ENCODE assay signal across 18 mouse cellular contexts in the genomic region with DNA sequence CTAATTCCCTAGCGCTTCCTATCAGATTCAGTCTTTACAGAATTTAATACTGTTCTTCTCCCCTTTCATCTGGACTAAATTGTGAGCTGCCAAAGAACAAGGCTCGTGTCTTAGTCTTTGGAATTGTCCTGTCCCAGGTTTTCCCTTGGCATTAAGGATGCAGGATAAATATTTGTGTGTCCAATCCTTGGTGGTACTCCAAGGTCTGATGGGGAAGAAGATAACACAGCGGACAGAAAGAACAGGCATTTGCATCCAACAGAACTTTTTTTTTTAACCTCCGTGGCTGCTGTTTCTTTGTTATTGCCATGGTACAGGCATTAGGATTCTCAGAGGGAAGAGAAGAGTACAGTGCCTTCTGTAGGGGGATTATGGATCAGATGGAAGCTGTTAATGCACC.
"Had no signal": no experiment of that assay in that cellular context is flagged by ENCODE, and none has a peak within 500 bp of the region (broad histone marks: within the 10 kb centered on the region; RNA-seq: fewer than 3 reads in every experiment).

No protein-coding gene starts in this region.

- H3K9ac ChIP-seq: liver, embryonic 13.5 days; liver, embryonic 15.5 days; liver, postnatal 0 days; lung, embryonic 14.5 days; midbrain, embryonic 12.5 days; neural tube, embryonic 13.5 days; neural tube, embryonic 15.5 days had no signal

- H3K27ac ChIP-seq: liver, embryonic 13.5 days; liver, embryonic 15.5 days; midbrain, embryonic 10.5 days; midbrain, embryonic 12.5 days; neural tube, embryonic 13.5 days; neural tube, embryonic 15.5 days had no signal

- H3K4me3 ChIP-seq: liver, embryonic 13.5 days; liver, embryonic 15.5 days; midbrain, embryonic 10.5 days; midbrain, embryonic 12.5 days; myocyte; neural tube, embryonic 13.5 days; neural tube, embryonic 15.5 days had no signal

- H3K27me3 ChIP-seq: liver, embryonic 13.5 days; liver, embryonic 15.5 days; neural tube, embryonic 13.5 days; neural tube, embryonic 15.5 days had no signal

- DNase-seq: liver, embryonic 13.5 days; liver, postnatal 0 days; lung, embryonic 14.5 days; midbrain, embryonic 14.5 days; retina, postnatal 1 day; right cerebral cortex, adult 18-20 months; right cerebral cortex, postnatal 25 days; right cerebral cortex, postnatal 4 days; spleen, adult 18-20 months; thymus, adult 18-20 months; thymus, postnatal 25 days; thymus, postnatal 4 days had no signal

- H3K4me1 ChIP-seq: midbrain, embryonic 12.5 days; neural tube, embryonic 15.5 days had no signal

- H3K9me3 ChIP-seq: liver, embryonic 13.5 days; liver, embryonic 15.5 days; midbrain, embryonic 10.5 days; midbrain, embryonic 12.5 days; neural tube, embryonic 13.5 days; neural tube, embryonic 15.5 days had no signal

- H3K36me3 ChIP-seq: liver, embryonic 13.5 days; liver, embryonic 15.5 days; midbrain, embryonic 10.5 days; midbrain, embryonic 12.5 days; neural tube, embryonic 13.5 days; neural tube, embryonic 15.5 days had no signal
